Mouse (Mus musculus) CD4-positive, CD25-positive, alpha-beta regulatory T cell, adult 4 months (primary cell): ENCODE data around the gene Ppp1r11. TPM values are rescaled to one million over a fixed set of nuclear protein-coding genes. Genes with fewer than 3 reads are reported as not detected.
"Not testable (repeated sequence)": the region's sequence is repeated elsewhere in the genome, so short reads cannot be mapped to it uniquely, and the experiment has no call there.

ENCODE experiments used
- ATAC-seq: one replicate; pipeline ENCODE4 v1.8.0; 2017
- polyA plus RNA-seq, 2 experiments: library from polyadenylated mRNA; unstranded; fragments of 100-300 nt; shearing (Covaris generic); gene quantifications; one replicate each; pipeline ENCODE4 v1.2.1; 2017

The Ppp1r11 gene
- polyA plus RNA-seq: 100 to 1,000 TPM; 196 to 201 TPM

DNA sequence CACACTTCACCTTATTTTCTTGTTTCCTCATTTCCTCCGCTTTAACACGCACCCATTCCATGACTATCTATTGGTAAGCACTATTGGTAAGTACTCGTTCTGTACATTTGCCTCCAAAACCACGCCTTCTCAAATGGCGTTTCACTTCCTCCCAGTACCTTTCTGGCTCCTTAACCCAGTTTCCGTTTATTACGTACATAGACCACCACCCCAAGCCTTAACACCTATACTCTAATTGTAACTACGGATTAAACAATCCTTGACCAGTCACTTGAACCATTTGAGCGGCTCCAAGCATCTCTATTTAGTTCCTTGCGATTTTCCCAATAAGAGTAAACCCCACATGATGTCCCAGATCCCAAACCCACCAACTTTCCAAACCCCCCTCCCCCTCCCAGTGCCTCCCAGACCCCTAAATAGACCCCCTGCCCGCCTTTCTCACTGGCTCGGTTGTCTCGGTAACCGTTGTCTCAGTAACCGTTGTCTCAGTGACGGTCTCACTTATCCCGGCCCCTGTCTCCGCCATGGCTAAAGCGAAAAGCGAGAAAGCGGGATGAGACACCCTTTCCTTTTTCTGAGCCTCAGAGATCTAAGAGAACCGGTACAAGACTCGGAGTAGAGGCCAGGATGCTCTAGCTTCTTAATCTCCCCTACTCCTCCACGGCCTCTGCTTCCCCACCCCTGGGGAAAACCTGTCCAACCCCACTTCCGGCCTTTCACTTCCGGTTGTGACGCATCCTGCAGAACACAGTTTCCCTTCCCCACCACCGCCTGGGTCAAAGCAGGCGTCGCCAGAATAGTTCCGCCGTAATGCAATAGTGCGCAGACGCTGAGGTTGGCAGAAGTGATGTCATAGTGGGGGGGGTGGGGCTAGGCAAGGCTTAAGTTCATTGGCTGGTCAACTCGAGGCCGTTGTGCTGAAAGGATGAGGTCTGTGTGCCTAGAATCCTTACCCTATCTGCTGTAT is at the start of gene Ppp1r11:
TSS of gene Ppp1r11 (minus strand) at position 761 of the 967 bp plus-strand sequence.
- peak; percentile 96 for ATAC-seq

GRCm38 (mm10) chr17:37000863-37001262 is 49.3 kb upstream of the Ppp1r11 start, which contains the start of gene Zfp57:
TSS of gene Zfp57 (plus strand) at chr17:37001163.
- no peak for ATAC-seq

- ATAC-seq: no peak
Measured at GRCm38 (mm10) chr17:36998477-36998876, 46.9 kb upstream of the Ppp1r11 start.

- ATAC-seq: no peak
Measured at GRCm38 (mm10) chr17:36997033-36997735, 45.6 kb upstream of the Ppp1r11 start.

GRCm38 (mm10) chr17:36995448-36995847 is 43.9 kb upstream of the Ppp1r11 start:
- ATAC-seq: no peak

GRCm38 (mm10) chr17:36994528-36994927 is 43.0 kb upstream of the Ppp1r11 start:
- no peak for ATAC-seq

- ATAC-seq: no peak
Measured at GRCm38 (mm10) chr17:36993770-36994325, 42.3 kb upstream of the Ppp1r11 start.

GRCm38 (mm10) chr17:36992336-36993104 is 41.0 kb upstream of the Ppp1r11 start:
- ATAC-seq: peak; percentile 85

GRCm38 (mm10) chr17:36990630-36991029 is 39.1 kb upstream of the Ppp1r11 start:
- not testable (repeated sequence) for ATAC-seq

DNA sequence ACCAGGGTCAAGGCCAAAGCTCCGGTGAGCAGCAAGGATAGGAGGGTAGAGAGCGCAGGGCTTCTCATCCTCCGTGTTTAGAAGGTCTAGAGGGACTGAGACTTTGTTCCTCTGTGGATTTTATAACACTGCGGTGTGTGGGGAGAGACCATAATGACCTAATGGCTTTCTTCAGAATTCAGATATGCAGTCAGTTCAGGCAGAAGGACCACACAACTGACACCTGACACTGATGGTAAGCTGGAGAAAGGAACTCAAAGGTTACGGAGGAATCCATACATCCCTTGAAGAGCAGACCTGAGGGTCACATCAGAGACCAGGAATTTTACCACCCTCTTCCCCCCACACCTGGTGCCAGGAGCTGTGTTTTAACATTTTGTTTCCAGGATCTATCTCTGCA is 37.9 kb upstream of the Ppp1r11 start, which contains the start of gene H2-M5:
TSS of gene H2-M5 (minus strand) at position 101 of the 400 bp plus-strand sequence.
- no peak for ATAC-seq

DNA sequence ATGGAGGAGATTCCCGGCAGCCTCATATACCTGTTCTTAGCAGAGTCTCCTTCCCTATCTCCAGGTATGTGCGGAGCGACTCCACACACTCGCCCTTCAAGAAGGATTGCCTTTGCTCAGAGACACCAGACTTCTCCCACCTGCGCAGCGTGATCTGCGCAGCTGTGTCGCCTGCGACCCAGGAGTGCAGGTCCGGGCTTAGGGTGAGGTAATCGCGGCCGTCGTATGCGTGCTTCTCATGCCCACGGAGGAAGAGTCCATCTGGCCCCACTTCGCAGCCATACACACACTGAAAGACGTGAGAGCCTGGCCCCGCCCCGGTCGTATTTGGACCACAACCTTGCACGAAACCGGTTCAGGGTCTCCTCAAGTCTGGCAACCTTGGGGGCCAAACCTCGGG is 36.9 kb upstream of the Ppp1r11 start:
- ATAC-seq: no peak

- peak; percentile 43 for ATAC-seq
Measured at GRCm38 (mm10) chr17:36982253-36983155, 31.0 kb upstream of the Ppp1r11 start.

DNA sequence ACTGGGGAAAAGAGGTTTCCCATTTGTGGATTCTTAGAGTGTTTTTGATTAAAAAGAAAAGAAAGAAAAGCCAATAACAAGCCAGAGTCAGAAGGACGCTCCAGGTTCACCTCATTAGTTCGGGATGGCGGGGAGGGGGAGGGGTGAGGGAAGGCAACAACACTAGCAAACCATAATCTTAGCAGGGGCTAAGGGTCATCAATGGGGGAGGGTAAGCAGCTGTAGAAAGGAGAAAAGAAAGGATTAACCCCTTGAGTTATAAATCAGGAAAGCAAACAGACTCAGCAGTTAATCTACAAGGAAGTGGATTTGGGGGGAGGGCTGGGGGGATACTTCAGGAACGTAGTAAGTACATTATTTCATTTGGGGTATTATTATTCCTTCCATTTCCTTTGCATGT is 30.3 kb upstream of the Ppp1r11 start:
- no peak for ATAC-seq

DNA sequence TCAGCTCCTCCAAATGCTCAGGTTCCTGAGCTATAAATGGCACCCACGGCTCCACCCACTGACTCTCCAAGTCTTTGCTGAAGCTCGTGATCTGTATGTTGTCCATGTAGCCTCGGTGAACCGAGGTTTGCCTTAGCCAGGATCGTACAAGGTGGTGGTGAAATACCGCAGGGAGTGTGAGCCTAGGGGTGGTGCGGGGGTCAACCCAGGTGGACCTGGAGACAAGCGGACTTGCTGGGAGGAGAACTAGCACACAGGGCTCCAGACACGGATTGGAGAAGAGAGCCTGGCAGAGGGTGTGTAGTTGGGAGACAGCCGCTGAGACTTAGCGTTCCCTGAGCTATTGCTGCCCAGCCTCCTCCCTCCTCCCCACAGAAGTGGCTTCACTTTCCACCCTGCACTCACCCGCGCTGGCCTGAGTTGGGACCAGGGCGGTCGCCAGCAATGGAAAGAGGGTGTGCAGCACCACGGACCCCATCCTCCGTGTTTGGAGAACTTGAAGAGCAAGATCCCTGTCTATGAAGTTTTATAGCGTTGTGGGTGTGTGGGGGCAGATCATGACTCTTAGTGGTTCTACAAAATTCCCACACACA is 29.8 kb upstream of the Ppp1r11 start, which contains the start of gene 2410137M14Rik:
TSS of gene 2410137M14Rik (minus strand) at position 17 of the 593 bp plus-strand sequence.
- ATAC-seq: no peak

GRCm38 (mm10) chr17:36973271-36973787 is 21.8 kb upstream of the Ppp1r11 start:
- ATAC-seq: no peak

- peak; percentile 86 for ATAC-seq
Measured at GRCm38 (mm10) chr17:36972791-36973190, 21.2 kb upstream of the Ppp1r11 start.

DNA sequence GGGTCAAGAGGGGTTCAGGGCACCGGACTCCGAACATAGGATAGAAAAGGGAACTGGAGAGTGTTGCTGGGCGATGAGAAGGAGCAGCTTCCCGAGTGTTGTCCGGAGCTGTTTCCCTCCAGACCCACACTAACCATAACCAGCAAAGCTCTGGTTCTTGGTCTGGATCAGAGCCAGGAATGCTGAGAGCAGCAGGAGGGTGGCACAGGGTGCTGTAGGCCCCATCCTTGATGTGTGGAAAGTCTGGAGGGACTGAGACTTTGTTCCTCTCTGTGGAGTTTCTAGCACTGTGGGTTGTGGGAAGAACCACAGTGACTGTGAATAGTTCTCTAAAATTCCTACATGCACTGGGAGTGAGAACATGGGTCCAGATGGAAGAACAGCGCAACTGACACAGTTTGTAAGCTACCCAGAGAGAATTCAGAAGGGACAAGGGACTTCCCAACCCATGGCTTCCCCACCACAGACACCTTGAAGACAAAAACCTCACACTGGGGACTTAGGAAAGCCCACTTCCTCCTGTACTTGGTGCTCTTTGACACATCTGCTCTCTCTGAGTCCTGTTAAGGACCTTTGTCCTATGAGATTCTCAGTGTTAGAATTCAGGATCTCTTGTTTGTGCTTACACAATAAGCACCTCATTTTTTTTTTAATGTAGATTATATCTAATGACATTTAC is 19.8 kb upstream of the Ppp1r11 start:
- peak; percentile 62 for ATAC-seq

DNA sequence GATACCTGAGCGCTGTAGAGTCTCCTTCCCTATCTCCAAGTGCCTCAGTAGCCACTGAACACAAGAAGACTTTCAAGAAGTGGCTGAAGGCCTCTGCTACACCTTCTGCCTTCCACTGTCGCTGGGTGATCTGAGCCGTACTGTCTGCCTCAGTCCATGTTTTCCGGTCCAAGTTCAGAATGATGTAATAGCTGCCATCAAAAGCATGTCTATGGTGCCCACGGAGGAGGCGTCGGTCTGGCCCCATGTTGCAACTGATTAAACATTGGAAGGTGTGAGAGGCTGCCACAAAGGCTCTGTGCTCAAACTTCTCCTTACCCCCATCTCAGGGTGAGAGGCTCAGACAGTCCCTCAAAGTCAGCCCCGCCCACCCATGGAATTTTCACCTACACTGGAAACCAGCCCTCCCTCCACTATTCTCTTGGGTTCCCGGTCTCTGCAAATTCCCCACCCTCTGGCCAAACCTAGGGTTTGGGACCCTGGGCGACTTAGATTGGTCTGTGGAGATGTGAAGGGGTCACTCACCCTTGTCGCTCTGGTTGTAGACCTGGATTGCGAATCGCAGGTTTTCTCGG is 18.9 kb upstream of the Ppp1r11 start:
- ATAC-seq: no peak

DNA sequence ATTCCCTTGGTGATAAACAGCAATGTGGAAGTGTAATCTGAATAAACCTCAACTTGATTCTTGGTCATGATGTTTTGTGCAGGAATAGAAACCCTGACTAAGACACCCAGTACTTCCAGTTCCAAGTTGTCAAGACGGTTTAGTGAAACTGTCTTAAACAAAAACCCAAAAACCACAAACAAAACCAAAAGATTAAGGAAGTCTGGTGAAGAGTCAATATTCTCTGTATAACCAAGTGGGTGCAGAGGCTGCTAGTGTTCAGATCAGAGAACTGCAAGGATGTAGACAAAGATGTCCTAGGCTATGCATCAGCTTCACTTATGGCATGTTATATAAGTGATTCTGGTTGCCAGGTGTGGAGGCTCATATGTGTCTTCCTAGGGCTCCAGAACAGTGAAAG is 15.3 kb upstream of the Ppp1r11 start:
- ATAC-seq: no peak
